Mouse (Mus musculus): ENCODE measurements around the gene Mthfr. TPM values are rescaled to one million over a fixed set of nuclear protein-coding genes. Genes with fewer than 3 reads are reported as not detected.

Gene Mthfr
- polyA plus RNA-seq, 1 experiment from 2014 or later: 26.5 TPM

DNA sequence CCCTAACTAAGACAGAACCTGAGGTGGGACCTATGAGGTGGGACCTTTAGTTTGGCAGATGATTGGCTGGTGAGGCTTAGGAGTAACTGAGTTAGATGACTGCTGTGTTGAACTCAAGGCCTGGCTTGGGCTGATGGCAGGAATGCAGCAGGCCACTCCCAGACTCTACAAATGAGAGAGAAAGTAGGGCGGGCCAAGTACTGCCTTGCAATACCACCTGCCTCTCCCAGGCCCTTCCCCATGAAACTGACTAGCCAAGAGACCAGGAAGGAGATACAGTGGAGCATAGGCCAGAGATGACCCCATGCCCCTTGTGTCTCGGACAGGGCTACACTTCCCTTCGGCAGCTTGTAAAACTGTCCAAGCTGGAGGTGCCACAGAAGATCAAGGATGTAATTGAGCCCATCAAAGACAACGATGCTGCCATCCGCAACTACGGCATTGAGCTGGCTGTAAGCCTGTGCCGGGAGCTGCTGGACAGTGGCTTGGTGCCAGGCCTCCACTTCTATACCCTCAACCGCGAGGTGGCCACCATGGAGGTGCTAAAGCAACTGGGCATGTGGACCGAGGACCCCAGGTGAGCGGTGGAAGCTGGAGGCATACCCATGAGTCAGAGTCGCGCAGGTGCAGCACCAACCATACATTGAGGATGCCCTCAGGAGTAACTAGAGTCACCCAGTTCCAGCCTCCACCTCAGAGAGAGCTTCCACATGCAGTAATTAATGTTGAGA lies 12.3 kb downstream of the Mthfr start:
- H3K36me3 ChIP-seq (ENCODE audit: insufficient read depth, low read length): peaks cover 74% of the 10 kb centered on the region
- no peak overlapping the region for H3K4me2 ChIP-seq (replicated peaks; ENCODE audit: low read depth, low read length)
- H3K27me3 ChIP-seq (ENCODE audit: insufficient read depth, low read length): no peaks in the 10 kb centered on the region
- H3K9ac ChIP-seq (replicated peaks; ENCODE audit: low read length): no peak overlapping the region
- H3K9me3 ChIP-seq (ENCODE audit: low read length): no peaks in the 10 kb centered on the region
- no peak overlapping the region for H3K4me3 ChIP-seq (ENCODE audit: low read length)
- 79% methylated on average over 13 of the region's 13 CpGs for WGBS
- ATAC-seq (ENCODE audit: low FRiP score, low TSS enrichment): no peak
- H3K4me1 ChIP-seq (ENCODE audit: insufficient read depth, low read length): 0 out of 2 replicates have a peak, but pooled peaks cover 5% of the 10 kb centered on the region
- no peak overlapping the region for H3K27ac ChIP-seq (ENCODE audit: low read length)

DNA sequence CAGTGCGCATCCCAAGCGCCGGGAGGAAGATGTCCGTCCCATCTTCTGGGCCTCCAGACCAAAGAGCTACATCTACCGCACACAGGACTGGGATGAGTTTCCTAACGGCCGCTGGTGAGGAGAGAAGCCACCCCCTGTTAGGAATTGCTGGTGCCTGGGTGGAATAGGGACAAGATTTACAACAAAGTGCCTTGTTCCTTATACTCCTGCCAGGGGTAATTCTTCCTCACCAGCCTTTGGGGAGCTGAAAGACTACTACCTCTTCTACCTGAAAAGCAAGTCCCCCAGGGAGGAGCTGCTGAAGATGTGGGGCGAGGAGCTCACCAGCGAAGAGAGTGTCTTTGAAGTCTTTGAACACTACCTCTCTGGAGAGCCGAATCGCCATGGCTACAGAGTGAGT lies 13.0 kb downstream of the Mthfr start:
- WGBS: 90% methylated on average over 11 of the region's 11 CpGs
- Histone ChIP-seq H3K4me2 (replicated peaks; ENCODE audit: low read depth, low read length) (no peak overlapping the region), H3K9me3 (ENCODE audit: low read length) (no peaks in the 10 kb centered on the region), H3K36me3 (ENCODE audit: insufficient read depth, low read length) (peaks cover 81% of the 10 kb centered on the region), H3K9ac (replicated peaks; ENCODE audit: low read length) (no peak overlapping the region), H3K27me3 (ENCODE audit: insufficient read depth, low read length) (no peaks in the 10 kb centered on the region), H3K27ac (ENCODE audit: low read length) (no peak overlapping the region), H3K4me3 (ENCODE audit: low read length) (no peak overlapping the region), H3K4me1 (ENCODE audit: insufficient read depth, low read length) (no peaks in the 10 kb centered on the region)
- no peak for ATAC-seq (ENCODE audit: low FRiP score, low TSS enrichment)

DNA sequence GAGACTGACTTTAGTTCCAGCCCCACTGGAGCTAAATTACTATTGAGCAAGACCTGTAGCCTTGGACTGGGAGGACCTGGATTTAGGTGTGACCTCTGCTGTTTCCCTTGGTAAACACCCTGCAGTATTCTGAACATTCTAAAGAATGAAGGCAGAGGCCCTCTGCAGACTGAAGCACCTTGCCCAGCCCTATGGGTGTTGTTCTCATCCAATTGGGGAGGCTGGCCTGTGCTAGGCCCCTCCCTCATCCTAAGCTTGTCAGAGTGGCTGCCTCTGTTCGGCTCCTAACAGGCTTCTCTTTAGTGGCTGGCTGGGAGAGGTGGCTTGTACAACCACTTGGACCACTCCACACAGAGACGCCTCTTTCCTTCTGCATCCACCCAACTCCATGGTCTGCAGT lies 14.1 kb downstream of the Mthfr start:
- H3K4me3 ChIP-seq (ENCODE audit: low read length): no peak overlapping the region
- no peak for ATAC-seq (ENCODE audit: low FRiP score, low TSS enrichment)
- no peaks in the 10 kb centered on the region for H3K9me3 ChIP-seq (ENCODE audit: low read length)
- no peak overlapping the region for H3K9ac ChIP-seq (replicated peaks; ENCODE audit: low read length)
- H3K27ac ChIP-seq (ENCODE audit: low read length): no peak overlapping the region
- H3K27me3 ChIP-seq (ENCODE audit: insufficient read depth, low read length): no peaks in the 10 kb centered on the region
- 72% methylated on average over 2 of the region's 2 CpGs for WGBS
- no peaks in the 10 kb centered on the region for H3K4me1 ChIP-seq (ENCODE audit: insufficient read depth, low read length)
- H3K36me3 ChIP-seq (ENCODE audit: insufficient read depth, low read length): peaks cover 81% of the 10 kb centered on the region
- H3K4me2 ChIP-seq (replicated peaks; ENCODE audit: low read depth, low read length): no peak overlapping the region

DNA sequence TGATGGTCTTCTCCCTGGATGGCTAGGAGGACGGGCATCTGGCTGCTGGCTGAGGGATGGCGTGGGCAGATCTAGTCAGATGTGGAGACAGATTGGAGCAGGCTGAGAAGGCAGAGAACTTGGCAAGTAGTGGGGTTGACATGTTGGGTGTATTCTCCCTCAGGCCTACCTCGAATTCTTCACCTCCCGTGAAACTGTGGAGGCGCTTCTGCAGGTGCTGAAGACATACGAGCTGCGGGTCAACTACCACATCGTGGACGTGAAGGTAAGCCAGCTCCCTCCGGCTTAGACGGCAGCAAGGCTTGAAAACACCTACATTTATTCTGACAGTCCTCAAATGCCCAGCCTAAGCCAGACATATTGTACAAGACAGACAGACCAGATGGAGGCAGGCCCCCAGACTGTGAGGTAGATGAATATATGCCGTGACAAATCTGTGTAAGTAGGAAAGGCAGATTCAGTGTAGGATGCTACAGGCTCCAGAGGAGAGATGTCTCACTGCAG lies 14.6 kb downstream of the Mthfr start:
- ATAC-seq (ENCODE audit: low FRiP score, low TSS enrichment): no peak
- no peak overlapping the region for H3K9ac ChIP-seq (replicated peaks; ENCODE audit: low read length)
- H3K9me3 ChIP-seq (ENCODE audit: low read length): no peaks in the 10 kb centered on the region
- H3K4me1 ChIP-seq (ENCODE audit: insufficient read depth, low read length): no peaks in the 10 kb centered on the region
- no peak overlapping the region for H3K4me2 ChIP-seq (replicated peaks; ENCODE audit: low read depth, low read length)
- no peaks in the 10 kb centered on the region for H3K27me3 ChIP-seq (ENCODE audit: insufficient read depth, low read length)
- H3K36me3 ChIP-seq (ENCODE audit: insufficient read depth, low read length): peaks cover 76% of the 10 kb centered on the region
- no peak overlapping the region for H3K4me3 ChIP-seq (ENCODE audit: low read length)
- WGBS: 93% methylated on average over 12 of the region's 12 CpGs
- no peak overlapping the region for H3K27ac ChIP-seq (ENCODE audit: low read length)

DNA sequence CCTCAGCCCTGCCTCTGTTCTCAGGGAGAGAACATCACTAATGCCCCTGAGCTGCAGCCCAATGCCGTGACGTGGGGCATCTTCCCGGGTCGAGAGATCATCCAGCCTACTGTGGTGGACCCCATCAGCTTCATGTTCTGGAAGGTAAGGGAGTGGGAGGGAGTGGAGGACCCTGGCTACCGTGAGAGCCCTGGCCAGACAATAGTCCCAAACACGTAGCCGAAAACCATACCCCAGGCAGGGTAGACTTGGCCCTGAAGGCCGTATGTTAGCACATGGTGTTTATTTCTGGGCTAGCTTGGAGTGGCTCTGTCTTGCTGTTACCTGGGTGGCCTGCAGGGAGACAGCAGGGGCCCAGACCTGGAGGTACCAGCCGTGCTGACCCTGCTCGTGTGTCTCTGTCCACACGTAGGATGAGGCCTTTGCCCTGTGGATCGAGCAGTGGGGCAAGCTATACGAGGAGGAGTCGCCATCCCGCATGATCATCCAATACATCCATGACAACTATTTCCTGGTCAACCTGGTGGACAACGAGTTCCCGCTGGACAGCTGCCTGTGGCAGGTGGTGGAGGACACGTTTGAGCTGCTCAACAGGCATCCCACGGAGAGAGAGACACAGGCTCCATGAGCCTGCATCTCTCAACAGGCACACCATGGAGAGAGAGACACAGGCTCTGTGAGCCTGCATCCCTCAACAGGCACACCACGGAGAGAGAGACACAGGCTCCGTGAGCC lies 16.3 kb downstream of the Mthfr start:
- WGBS: 83% methylated on average over 21 of the region's 21 CpGs
- ATAC-seq (ENCODE audit: low FRiP score, low TSS enrichment): no peak
- Histone ChIP-seq H3K4me2 (replicated peaks; ENCODE audit: low read depth, low read length) (no peak overlapping the region), H3K9me3 (ENCODE audit: low read length) (no peaks in the 10 kb centered on the region), H3K27ac (ENCODE audit: low read length) (no peak overlapping the region), H3K27me3 (ENCODE audit: insufficient read depth, low read length) (no peaks in the 10 kb centered on the region), H3K4me1 (ENCODE audit: insufficient read depth, low read length) (no peaks in the 10 kb centered on the region), H3K9ac (replicated peaks; ENCODE audit: low read length) (no peak overlapping the region), H3K36me3 (ENCODE audit: insufficient read depth, low read length) (peaks cover 68% of the 10 kb centered on the region), H3K4me3 (ENCODE audit: low read length) (no peak overlapping the region)

DNA sequence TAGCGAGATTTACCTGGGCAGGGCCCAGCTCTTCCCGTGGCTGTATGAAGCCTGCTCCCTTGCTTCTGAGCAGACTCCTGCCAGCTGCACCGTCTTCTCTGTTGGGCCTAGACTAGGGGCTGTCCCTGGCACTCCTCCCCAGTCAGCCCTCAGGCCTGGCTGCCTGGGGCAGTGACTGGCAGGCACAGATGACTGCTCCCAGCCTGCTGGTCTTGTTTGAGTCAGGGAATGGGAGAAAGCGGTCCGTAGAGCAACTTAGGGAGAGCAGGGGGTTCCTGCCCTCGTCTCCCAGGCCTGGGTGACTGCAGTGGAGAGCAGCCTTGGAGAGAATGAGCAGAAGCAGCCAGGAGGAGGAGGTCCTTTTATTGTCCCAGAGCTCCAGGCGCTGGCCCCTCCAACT lies 17.4 kb downstream of the Mthfr start:
- Histone ChIP-seq H3K9me3 (ENCODE audit: low read length) (no peaks in the 10 kb centered on the region), H3K27ac (ENCODE audit: low read length) (0 out of 2 replicates have a peak overlapping the region, but pooled peaks have one; percentile 20), H3K4me1 (ENCODE audit: insufficient read depth, low read length) (no peaks in the 10 kb centered on the region), H3K36me3 (ENCODE audit: insufficient read depth, low read length) (peaks cover 61% of the 10 kb centered on the region), H3K9ac (replicated peaks; ENCODE audit: low read length) (no peak overlapping the region), H3K27me3 (ENCODE audit: insufficient read depth, low read length) (no peaks in the 10 kb centered on the region), H3K4me2 (replicated peaks; ENCODE audit: low read depth, low read length) (no peak overlapping the region), H3K4me3 (ENCODE audit: low read length) (no peak overlapping the region)
- 76% methylated on average over 7 of the region's 7 CpGs for WGBS
- no peak for ATAC-seq (ENCODE audit: low FRiP score, low TSS enrichment)

DNA sequence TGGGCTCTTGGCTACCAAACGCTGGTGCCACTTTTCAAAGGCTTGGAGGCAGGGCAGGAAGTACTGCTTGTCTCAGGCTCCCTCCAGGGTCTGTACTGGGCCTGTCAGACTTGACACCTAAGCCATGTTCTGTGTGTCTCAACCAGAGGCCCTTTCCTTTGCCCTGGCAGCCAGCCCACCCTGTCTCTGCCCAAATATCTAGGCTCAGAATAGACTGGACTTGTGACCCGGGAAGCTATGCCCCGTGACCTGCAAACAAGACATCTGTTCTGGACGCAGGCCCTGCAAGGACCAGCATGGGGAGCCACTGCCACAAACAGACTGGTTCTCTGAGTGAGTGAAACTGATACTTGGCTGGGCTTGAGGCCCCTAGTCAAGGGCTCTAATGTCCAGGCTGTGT lies 17.9 kb downstream of the Mthfr start:
- WGBS: 59% methylated on average over 4 of the region's 4 CpGs
- Histone ChIP-seq H3K4me3 (ENCODE audit: low read length) (no peak overlapping the region), H3K9ac (replicated peaks; ENCODE audit: low read length) (no peak overlapping the region), H3K4me2 (replicated peaks; ENCODE audit: low read depth, low read length) (no peak overlapping the region), H3K9me3 (ENCODE audit: low read length) (no peaks in the 10 kb centered on the region), H3K27me3 (ENCODE audit: insufficient read depth, low read length) (no peaks in the 10 kb centered on the region), H3K36me3 (ENCODE audit: insufficient read depth, low read length) (peaks cover 55% of the 10 kb centered on the region), H3K27ac (ENCODE audit: low read length) (no peak overlapping the region), H3K4me1 (ENCODE audit: insufficient read depth, low read length) (no peaks in the 10 kb centered on the region)
- ATAC-seq (ENCODE audit: low FRiP score, low TSS enrichment): no peak

DNA sequence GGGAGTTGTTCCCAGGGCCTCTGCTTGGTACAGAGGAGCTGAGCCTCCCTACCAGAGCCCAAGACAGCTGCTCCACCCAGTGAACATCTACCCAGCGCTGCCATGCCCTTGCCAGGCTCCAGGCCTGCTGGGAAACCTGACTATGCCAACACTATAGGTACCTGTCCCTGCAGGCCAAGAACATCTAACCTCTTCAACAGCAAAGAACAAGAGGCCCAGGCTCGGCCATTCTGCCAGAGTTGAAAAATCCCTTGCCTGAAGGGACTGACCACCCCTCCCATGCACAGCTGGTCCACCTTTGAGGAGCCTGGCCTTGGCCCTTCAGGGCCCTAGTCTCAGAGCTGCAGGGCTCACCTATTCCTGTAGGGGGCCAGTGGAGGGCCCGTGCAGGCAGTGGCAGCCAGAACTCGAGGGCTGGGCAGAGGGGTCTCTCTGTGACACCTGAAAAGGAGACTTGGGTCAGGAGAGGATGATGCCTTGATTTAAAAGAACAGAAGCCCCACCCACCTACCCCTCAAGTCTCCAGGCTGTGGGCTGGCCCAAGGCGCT lies 18.9 kb downstream of the Mthfr start:
- peaks cover 47% of the 10 kb centered on the region for H3K36me3 ChIP-seq (ENCODE audit: insufficient read depth, low read length)
- ATAC-seq (ENCODE audit: low FRiP score, low TSS enrichment): no peak

DNA sequence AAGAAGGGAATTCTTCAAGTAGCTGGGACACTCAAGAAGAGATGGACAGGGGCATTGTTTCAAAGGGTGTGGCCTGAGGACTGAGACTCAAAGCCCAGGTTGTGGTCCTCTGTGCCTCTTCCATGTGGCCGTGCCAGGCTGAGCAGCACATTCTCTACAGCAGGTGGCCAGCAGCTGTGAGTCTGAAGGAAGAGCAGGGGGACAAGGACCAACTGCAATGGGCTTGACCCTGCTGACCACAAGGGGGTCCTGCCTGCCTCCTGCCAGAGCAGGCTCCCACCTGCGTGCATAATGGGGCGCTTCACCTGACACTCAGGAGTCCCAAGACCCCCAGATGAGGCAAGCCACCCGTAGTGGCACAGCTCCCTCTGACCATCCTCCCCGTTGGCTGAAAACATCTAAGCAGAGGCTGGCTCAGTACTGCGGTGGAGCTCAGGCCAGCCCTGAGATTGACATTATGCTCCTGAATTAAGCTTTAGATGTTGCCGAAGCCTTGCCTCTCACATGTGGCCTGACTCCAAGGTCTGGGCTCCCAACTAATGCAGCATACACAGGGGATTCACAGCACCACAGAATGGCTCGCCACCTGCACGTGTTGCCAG lies 19.4 kb downstream of the Mthfr start:
- Histone ChIP-seq H3K27me3 (ENCODE audit: insufficient read depth, low read length) (no peaks in the 10 kb centered on the region), H3K27ac (ENCODE audit: low read length) (no peak overlapping the region), H3K4me2 (replicated peaks; ENCODE audit: low read depth, low read length) (no peak overlapping the region), H3K9ac (replicated peaks; ENCODE audit: low read length) (no peak overlapping the region), H3K4me3 (ENCODE audit: low read length) (no peak overlapping the region), H3K4me1 (ENCODE audit: insufficient read depth, low read length) (no peaks in the 10 kb centered on the region), H3K36me3 (ENCODE audit: insufficient read depth, low read length) (peaks cover 41% of the 10 kb centered on the region), H3K9me3 (ENCODE audit: low read length) (no peaks in the 10 kb centered on the region)
- WGBS: 92% methylated on average over 9 of the region's 9 CpGs
- ATAC-seq (ENCODE audit: low FRiP score, low TSS enrichment): no peak

More for the DNA sequence above, 18.9 kb downstream of the Mthfr start:
- H3K27me3 ChIP-seq (ENCODE audit: insufficient read depth, low read length): no peaks in the 10 kb centered on the region
- 68% methylated on average over 5 of the region's 5 CpGs for WGBS
- no peaks in the 10 kb centered on the region for H3K9me3 ChIP-seq (ENCODE audit: low read length)
- no peak overlapping the region for H3K9ac ChIP-seq (replicated peaks; ENCODE audit: low read length)
- H3K4me2 ChIP-seq (replicated peaks; ENCODE audit: low read depth, low read length): no peak overlapping the region
- no peak overlapping the region for H3K27ac ChIP-seq (ENCODE audit: low read length)
- H3K4me1 ChIP-seq (ENCODE audit: insufficient read depth, low read length): no peaks in the 10 kb centered on the region
- no peak overlapping the region for H3K4me3 ChIP-seq (ENCODE audit: low read length)
